Mouse (Mus musculus): ENCODE measurements around the gene Shank1.

Gene Shank1

GRCm38 (mm10) chr7:44341119-44341518 lies 31.1 kb downstream of the Shank1 start:
- no peak for DNase-seq (ENCODE audit: low spot score)

- no peak for DNase-seq (ENCODE audit: low spot score)
These were observed 31.7 kb downstream of the Shank1 start for GRCm38 (mm10) chr7:44341714-44342113.

- DNase-seq (ENCODE audit: low spot score), result no peak
These were observed 33.5 kb downstream of the Shank1 start for GRCm38 (mm10) chr7:44343459-44344015.

- DNase-seq (ENCODE audit: low spot score), result peak; percentile 17
These were observed 34.6 kb downstream of the Shank1 start for GRCm38 (mm10) chr7:44344622-44345021.

GRCm38 (mm10) chr7:44349043-44349442 lies 39.0 kb downstream of the Shank1 start:
- no peak for DNase-seq (ENCODE audit: low spot score)

- DNase-seq (ENCODE audit: low spot score), result peak; percentile 55
These were observed 41.1 kb downstream of the Shank1 start for GRCm38 (mm10) chr7:44350957-44351711.

GRCm38 (mm10) chr7:44351881-44352749 lies 42.1 kb downstream of the Shank1 start:
- DNase-seq (ENCODE audit: low spot score), result no peak

- no peak for DNase-seq (ENCODE audit: low spot score)
These were observed 42.9 kb downstream of the Shank1 start for GRCm38 (mm10) chr7:44352750-44353600.

GRCm38 (mm10) chr7:44353601-44354340 lies 43.7 kb downstream of the Shank1 start:
- DNase-seq (ENCODE audit: low spot score), result no peak

GRCm38 (mm10) chr7:44355411-44355810 lies 45.4 kb downstream of the Shank1 start:
- no peak for DNase-seq (ENCODE audit: low spot score)

GRCm38 (mm10) chr7:44356590-44357481 lies 46.8 kb downstream of the Shank1 start:
- DNase-seq (ENCODE audit: low spot score), result no peak

- DNase-seq (ENCODE audit: low spot score), result no peak
These were observed 47.5 kb downstream of the Shank1 start for GRCm38 (mm10) chr7:44357531-44357930.

GRCm38 (mm10) chr7:44358012-44358411 lies 48.0 kb downstream of the Shank1 start:
- no peak for DNase-seq (ENCODE audit: low spot score)

GRCm38 (mm10) chr7:44358886-44359654 lies 49.0 kb downstream of the Shank1 start:
- no peak for DNase-seq (ENCODE audit: low spot score)

GRCm38 (mm10) chr7:44359908-44360672 lies 50.0 kb downstream of the Shank1 start:
- peak; percentile 77 for DNase-seq (ENCODE audit: low spot score)

GRCm38 (mm10) chr7:44360792-44361301 lies 50.8 kb downstream of the Shank1 start:
- DNase-seq (ENCODE audit: low spot score), result no peak

- no peak for DNase-seq (ENCODE audit: low spot score)
These were observed 62.6 kb downstream of the Shank1 start for GRCm38 (mm10) chr7:44372678-44373077.

- DNase-seq (ENCODE audit: low spot score), result no peak
These were observed 63.4 kb downstream of the Shank1 start for GRCm38 (mm10) chr7:44373460-44373859.
